Mouse (Mus musculus): Measurements from ENCODE around the gene Fam206a.

DNA sequence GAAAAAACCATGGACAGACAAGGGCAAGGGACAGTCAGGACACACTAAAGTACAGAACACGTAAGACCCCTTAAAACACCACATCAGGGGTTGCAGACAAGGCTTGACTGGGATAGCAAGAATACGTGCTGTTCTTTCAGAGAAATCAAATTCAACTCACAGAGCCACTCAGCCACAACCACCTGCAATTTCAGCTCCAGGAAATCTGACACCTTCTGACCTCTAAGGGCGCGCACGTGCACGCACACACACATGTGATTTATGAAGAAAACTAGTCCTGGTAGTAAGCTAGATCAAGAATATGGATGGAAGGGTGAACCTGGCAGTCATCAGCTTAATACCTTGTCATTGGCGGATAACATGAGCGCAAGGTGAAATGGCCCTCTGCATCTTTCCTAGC is 13.0 kb downstream of the Fam206a start:
- no peak for TF ChIP-seq POLR2A (IDR thresholded peaks at IDR 0.05; ENCODE audit: extremely low read depth, insufficient read depth, low read length)
- TF ChIP-seq CTCF (IDR thresholded peaks at IDR 0.05; ENCODE audit: extremely low read depth, insufficient read depth, low read length), result no peak
